8 mouse cellular contexts compared by ENCODE assay signal in the genomic region with DNA sequence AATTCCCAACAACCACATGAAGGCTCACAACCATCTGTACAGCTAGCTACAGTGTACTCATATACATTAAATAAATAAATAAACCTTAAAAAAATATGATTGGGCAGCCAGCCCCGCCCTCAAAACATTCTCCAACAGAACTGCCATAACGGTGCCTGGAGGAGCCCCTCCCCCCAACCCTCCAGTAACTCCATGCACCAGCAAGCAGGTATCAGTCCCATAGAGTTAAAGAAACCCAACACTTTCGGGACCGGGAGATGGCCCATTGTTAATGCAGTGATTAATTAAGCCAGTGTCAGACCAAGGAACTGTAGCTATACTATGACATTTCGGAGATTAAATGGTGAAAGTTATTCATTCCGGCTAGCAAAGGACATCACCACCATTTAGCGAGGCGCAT. TPM values are rescaled to one million over a fixed set of nuclear protein-coding genes. Genes with fewer than 3 reads are reported as not detected.
DNase-seq lines count a peak whose midpoint lies in the region; ATAC-seq and TF ChIP-seq lines count a peak whose summit lies in the region.

No protein-coding gene starts in this region.

- peak overlapping the region; percentile 86 for H3K4me2 ChIP-seq in lung, embryonic 14.5 days
- H3K4me2 ChIP-seq in embryonic facial prominence, embryonic 13.5 days: peak overlapping the region; percentile 70
- peak overlapping the region; percentile 91 for H3K4me2 ChIP-seq in intestine, embryonic 14.5 days (ENCODE audit: low read length)
- H3K4me2 ChIP-seq in neural tube, embryonic 13.5 days: peak overlapping the region; percentile 86

- H3K9me3 ChIP-seq in lung, embryonic 14.5 days (ENCODE audit: low read depth, low read length): no peaks in the 10 kb centered on the region
- H3K9me3 ChIP-seq in embryonic facial prominence, embryonic 13.5 days: no peaks in the 10 kb centered on the region
- H3K9me3 ChIP-seq in intestine, embryonic 14.5 days (ENCODE audit: control insufficient read depth, low read length): no peaks in the 10 kb centered on the region
- no peaks in the 10 kb centered on the region for H3K9me3 ChIP-seq in neural tube, embryonic 13.5 days

- peak overlapping the region; percentile 94 for H3K4me3 ChIP-seq in lung, embryonic 14.5 days (ENCODE audit: low read depth, low read length)
- peak overlapping the region; percentile 93 for H3K4me3 ChIP-seq in embryonic facial prominence, embryonic 13.5 days
- peak overlapping the region; percentile 81 for H3K4me3 ChIP-seq in intestine, embryonic 14.5 days (ENCODE audit: low read depth, low read length)
- peak overlapping the region; percentile 95 for H3K4me3 ChIP-seq in neural tube, embryonic 13.5 days

- no peak for DNase-seq in lung, embryonic 14.5 days
- no peak for DNase-seq in lung, adult 18-20 months
- DNase-seq in intestine, embryonic 14.5 days (ENCODE audit: low spot score): no peak
- DNase-seq in frontal cortex, postnatal 25 days (ENCODE audit: low spot score in 2 of 2): no peak
- no peak for DNase-seq in urinary bladder, adult 2 months (ENCODE audit: low spot score)
- DNase-seq in spleen, postnatal 4 days (ENCODE audit: low spot score in 2 of 2): no peak

- WGBS in lung, embryonic 14.5 days: 10% methylated on average over 8 of the region's 8 CpGs
- WGBS in embryonic facial prominence, embryonic 13.5 days: 16% methylated on average over 8 of the region's 8 CpGs
- 15% methylated on average over 8 of the region's 8 CpGs for WGBS in intestine, embryonic 14.5 days
- WGBS in neural tube, embryonic 13.5 days: 18% methylated on average over 8 of the region's 8 CpGs

- 0 out of 2 replicates have a peak, but pooled peaks have one; percentile 7 for ATAC-seq in lung, embryonic 14.5 days (ENCODE audit: insufficient read depth)
- no peak for ATAC-seq in embryonic facial prominence, embryonic 13.5 days (ENCODE audit: insufficient number of reproducible peaks, insufficient read depth, low FRiP score, low TSS enrichment, low read depth)
- no peak for ATAC-seq in intestine, embryonic 14.5 days (replicated peaks; ENCODE audit: low FRiP score, low TSS enrichment, low read depth)
- no peak for ATAC-seq in neural tube, embryonic 13.5 days (ENCODE audit: low read depth)

- H3K9ac ChIP-seq in lung, embryonic 14.5 days: peak overlapping the region; percentile 91
- H3K9ac ChIP-seq in embryonic facial prominence, embryonic 13.5 days: peak overlapping the region; percentile 90
- H3K9ac ChIP-seq in intestine, embryonic 14.5 days (ENCODE audit: low read length): peak overlapping the region; percentile 82
- H3K9ac ChIP-seq in neural tube, embryonic 13.5 days: peak overlapping the region; percentile 93

- H3K4me1 ChIP-seq in lung, embryonic 14.5 days (ENCODE audit: insufficient read depth): no peaks in the 10 kb centered on the region
- H3K4me1 ChIP-seq in embryonic facial prominence, embryonic 13.5 days: peaks cover 14% of the 10 kb centered on the region
- peaks cover 11% of the 10 kb centered on the region for H3K4me1 ChIP-seq in intestine, embryonic 14.5 days (replicated peaks; ENCODE audit: control insufficient read depth, insufficient read depth, low read length)
- H3K4me1 ChIP-seq in neural tube, embryonic 13.5 days (replicated peaks): peaks cover 23% of the 10 kb centered on the region

- TF ChIP-seq CTCF in lung, embryonic 14.5 days (IDR thresholded peaks at IDR 0.05; ENCODE audit: low read depth): no peak

- peaks cover 41% of the 10 kb centered on the region for H3K36me3 ChIP-seq in lung, embryonic 14.5 days (ENCODE audit: insufficient read depth)
- H3K36me3 ChIP-seq in embryonic facial prominence, embryonic 13.5 days: peaks cover 43% of the 10 kb centered on the region
- H3K36me3 ChIP-seq in intestine, embryonic 14.5 days (ENCODE audit: control insufficient read depth, insufficient read depth, low read length): peaks cover 40% of the 10 kb centered on the region
- peaks cover 41% of the 10 kb centered on the region for H3K36me3 ChIP-seq in neural tube, embryonic 13.5 days

- H3K27me3 ChIP-seq in lung, embryonic 14.5 days (ENCODE audit: insufficient read depth, low read length): no peaks in the 10 kb centered on the region
- no peaks in the 10 kb centered on the region for H3K27me3 ChIP-seq in embryonic facial prominence, embryonic 13.5 days
- no peaks in the 10 kb centered on the region for H3K27me3 ChIP-seq in intestine, embryonic 14.5 days (replicated peaks; ENCODE audit: control insufficient read depth, insufficient read depth, low read length)
- no peaks in the 10 kb centered on the region for H3K27me3 ChIP-seq in neural tube, embryonic 13.5 days

- H3K27ac ChIP-seq in lung, embryonic 14.5 days (ENCODE audit: low read depth): 0 out of 2 replicates have a peak overlapping the region, but pooled peaks have one; percentile 84
- H3K27ac ChIP-seq in embryonic facial prominence, embryonic 13.5 days: peak overlapping the region; percentile 90
- 0 out of 2 replicates have a peak overlapping the region, but pooled peaks have one; percentile 86 for H3K27ac ChIP-seq in intestine, embryonic 14.5 days (ENCODE audit: low read depth)
- peak overlapping the region; percentile 90 for H3K27ac ChIP-seq in neural tube, embryonic 13.5 days (replicated peaks)

RNA-seq across cellular contexts. Expression of a gene that starts 1.0 kb away (rescaled TPM):
- polyA plus RNA-seq in lung, embryonic 14.5 days (2014; fragmentation: Nextera tagmentation; extraction: Ambion mirVana): 239 and 249 TPM in 2 replicates
- 322 and 364 TPM in 2 replicates for polyA plus RNA-seq in embryonic facial prominence, embryonic 13.5 days (2015; fragmentation: Nextera tagmentation; extraction: Ambion mirVana)
- polyA plus RNA-seq in intestine, embryonic 14.5 days (2014; fragmentation: Nextera tagmentation; extraction: Ambion mirVana): 238 and 249 TPM in 2 replicates
- polyA plus RNA-seq in neural tube, embryonic 13.5 days (2015; fragmentation: Nextera tagmentation; extraction: Ambion mirVana): 365 and 462 TPM in 2 replicates
- polyA plus RNA-seq in urinary bladder, adult 2 months (2012; rRNA removed): 149 and 195 TPM in 2 replicates

RNA-seq across cellular contexts. Expression of a gene that starts 13.6 kb away (rescaled TPM):
- polyA plus RNA-seq in lung, embryonic 14.5 days (2014; fragmentation: Nextera tagmentation; extraction: Ambion mirVana): 201 and 211 TPM in 2 replicates
- 222 and 253 TPM in 2 replicates for polyA plus RNA-seq in embryonic facial prominence, embryonic 13.5 days (2015; fragmentation: Nextera tagmentation; extraction: Ambion mirVana)
- 258 and 265 TPM in 2 replicates for polyA plus RNA-seq in intestine, embryonic 14.5 days (2014; fragmentation: Nextera tagmentation; extraction: Ambion mirVana)
- 107 and 115 TPM in 2 replicates for polyA plus RNA-seq in neural tube, embryonic 13.5 days (2015; fragmentation: Nextera tagmentation; extraction: Ambion mirVana)
- 205 and 261 TPM in 2 replicates for polyA plus RNA-seq in urinary bladder, adult 2 months (2012; rRNA removed)

RNA-seq across cellular contexts. Expression of a gene that starts 52.9 kb away (rescaled TPM):
- 5.9 and 6.9 TPM in 2 replicates for polyA plus RNA-seq in lung, embryonic 14.5 days (2014; fragmentation: Nextera tagmentation; extraction: Ambion mirVana)
- 12.6 and 13.1 TPM in 2 replicates for polyA plus RNA-seq in embryonic facial prominence, embryonic 13.5 days (2015; fragmentation: Nextera tagmentation; extraction: Ambion mirVana)
- 10.2 and 12.0 TPM in 2 replicates for polyA plus RNA-seq in intestine, embryonic 14.5 days (2014; fragmentation: Nextera tagmentation; extraction: Ambion mirVana)
- 16.1 and 18.6 TPM in 2 replicates for polyA plus RNA-seq in neural tube, embryonic 13.5 days (2015; fragmentation: Nextera tagmentation; extraction: Ambion mirVana)
- polyA plus RNA-seq in urinary bladder, adult 2 months (2012; rRNA removed): 28.2 and 33.3 TPM in 2 replicates

RNA-seq across cellular contexts. Expression of a gene that starts 59.6 kb away (rescaled TPM):
- polyA plus RNA-seq in lung, embryonic 14.5 days (2014; fragmentation: Nextera tagmentation; extraction: Ambion mirVana): 59.7 and 62.1 TPM in 2 replicates
- 51.9 and 57.5 TPM in 2 replicates for polyA plus RNA-seq in embryonic facial prominence, embryonic 13.5 days (2015; fragmentation: Nextera tagmentation; extraction: Ambion mirVana)
- polyA plus RNA-seq in intestine, embryonic 14.5 days (2014; fragmentation: Nextera tagmentation; extraction: Ambion mirVana): 38.1 and 59.2 TPM in 2 replicates
- polyA plus RNA-seq in neural tube, embryonic 13.5 days (2015; fragmentation: Nextera tagmentation; extraction: Ambion mirVana): 59.3 and 64.0 TPM in 2 replicates
- polyA plus RNA-seq in urinary bladder, adult 2 months (2012; rRNA removed): 75.1 and 81.3 TPM in 2 replicates
